Mouse (Mus musculus) neutrophil, adult 5-6 weeks (primary cell): ENCODE data around the gene Lyst. TPM values are rescaled to one million over a fixed set of nuclear protein-coding genes. Genes with fewer than 3 reads are reported as not detected.

Experiments
- ATAC-seq: fragments of 151-379, 151-347 bp; 2 replicates; pipeline ENCODE4 v1.8.0; 2017; ENCODE audit warnings: mild to moderate bottlenecking, moderate TSS enrichment; ENCODE audit not compliant: insufficient number of reproducible peaks, poor library complexity, low FRiP score, severe bottlenecking; ENCODE audit errors: extremely low read depth
- total RNA-seq: library from RNA; stranded (forward); fragments of 200-1000 nt; gene quantifications from 2 replicates; pipeline ENCODE4 v1.2.3, GENCODE M21; 2017

Gene Lyst
- total RNA-seq, 1 experiment from 2014 or later = 463 TPM

- ATAC-seq = no peak
Observed at GRCm38 (mm10) chr13:13798775-13799174, 208.6 kb downstream of the Lyst start.

- no peak for ATAC-seq
Observed at GRCm38 (mm10) chr13:13808337-13809132, 218.3 kb downstream of the Lyst start.

- no peak for ATAC-seq
Observed at GRCm38 (mm10) chr13:13810885-13811284, 220.7 kb downstream of the Lyst start.

GRCm38 (mm10) chr13:13818696-13819095 is 228.5 kb downstream of the Lyst start:
- ATAC-seq = no peak

- no peak for ATAC-seq
Observed at GRCm38 (mm10) chr13:13820234-13821123, 230.3 kb downstream of the Lyst start.

- no peak for ATAC-seq
Observed at GRCm38 (mm10) chr13:13824946-13825345, 234.7 kb downstream of the Lyst start.

GRCm38 (mm10) chr13:13826533-13826932 is 236.3 kb downstream of the Lyst start:
- no peak for ATAC-seq

GRCm38 (mm10) chr13:13828125-13828524 is 237.9 kb downstream of the Lyst start:
- ATAC-seq = no peak

Other genes starting within 250 kb of the Lyst start
- gene Gpr137b, start 196.4 kb upstream of the Lyst start, total RNA-seq = 33.4 and 60.2 TPM in 2 replicates
- 5.5 and 7.6 TPM in 2 replicates for gene Nid1, start 152.8 kb upstream of the Lyst start, total RNA-seq
- gene Gng4, start 193.7 kb downstream of the Lyst start, total RNA-seq = 0.12 and 0.93 TPM in 2 replicates